Mouse (Mus musculus) T-helper 1 cell (primary cell): ENCODE measurements around the gene Zscan25.
"Not testable (repeated sequence)": the region's sequence is repeated elsewhere in the genome, so short reads cannot be mapped to it uniquely, and the experiment has no call there.

Experiments
- in situ Hi-C: fragments of 300-600 bp; cut with MboI, MseI; formaldehyde crosslinking; loops from one replicate; pipeline ENCODE4 v1.15.1; 2025; ENCODE audit warnings: high pct_unique_total_duplicates

The Zscan25 gene

DNA sequence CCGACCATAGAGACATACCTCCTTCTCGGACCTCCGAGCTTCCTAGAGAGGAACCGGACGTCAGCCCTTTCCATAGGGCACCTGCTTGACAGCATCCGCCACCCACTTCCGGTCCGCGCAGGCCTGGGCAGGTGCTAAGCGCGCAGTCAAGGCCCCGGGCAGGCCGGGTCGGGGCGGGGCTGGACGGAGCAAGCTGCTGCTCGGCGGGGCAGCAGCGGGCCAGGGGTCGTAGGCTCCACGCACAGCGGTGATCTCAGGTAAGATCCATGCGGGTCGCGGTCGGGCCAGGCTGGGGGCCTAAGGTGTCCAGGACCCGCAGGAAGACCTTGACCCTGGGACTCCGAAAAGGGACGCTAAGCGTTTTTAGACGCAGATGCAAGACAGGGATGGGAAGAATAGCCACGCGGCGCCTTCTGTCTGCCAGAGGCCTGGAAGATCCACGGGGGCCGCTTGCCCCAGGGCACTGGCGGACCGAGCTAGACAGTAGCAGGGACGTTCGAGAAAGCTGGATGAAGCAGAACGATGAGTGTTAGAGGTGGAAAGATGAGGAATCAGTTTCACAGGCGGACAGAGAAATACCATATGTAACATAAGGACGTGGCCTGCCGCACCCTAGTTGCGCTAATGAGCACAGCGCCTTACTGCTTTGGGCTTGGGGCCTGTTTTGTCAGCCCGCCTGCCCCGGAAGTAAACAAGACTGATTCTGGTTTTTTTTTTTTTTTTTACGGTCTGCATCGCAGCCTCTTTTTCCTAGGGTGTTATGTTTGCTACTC lies at the start of gene Zscan25:
TSS of gene Zscan25 (plus strand) at position 130 of the 773 bp plus-strand sequence.
- in situ Hi-C loops: no loop called here

GRCm38 (mm10) chr5:145230641-145231040 lies 49.7 kb upstream of the Zscan25 start:
- in situ Hi-C loops: no loop called here

DNA sequence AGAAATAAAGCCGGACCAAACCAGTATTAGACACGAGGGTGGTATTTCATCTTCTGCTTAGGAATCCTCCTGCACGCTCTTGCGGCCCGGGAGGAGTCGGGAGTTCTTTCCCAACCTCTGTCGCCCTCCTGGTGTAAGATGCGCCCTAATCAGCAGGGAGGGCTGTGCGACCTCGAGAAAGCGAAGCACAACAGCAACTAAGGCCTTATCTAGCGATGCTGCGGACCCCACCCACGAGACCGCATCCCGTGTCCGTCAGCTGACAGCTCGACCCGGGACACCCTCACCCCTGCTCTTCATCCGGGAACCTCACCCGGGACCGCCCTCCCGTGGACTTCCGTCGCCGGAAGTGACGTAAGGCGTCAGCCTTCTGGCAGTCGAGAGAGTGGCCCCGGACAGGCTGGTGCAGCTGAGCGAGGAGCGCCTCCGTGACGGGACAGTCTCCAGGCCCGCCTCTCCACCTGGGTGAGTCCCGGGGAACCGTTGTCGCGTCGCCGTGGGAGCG lies 48.9 kb upstream of the Zscan25 start, which contains the start of gene Zfp655:
TSS of gene Zfp655 (plus strand) at position 349 of the 505 bp plus-strand sequence.
- in situ Hi-C loops: no loop called here

GRCm38 (mm10) chr5:145231893-145232411 lies 48.3 kb upstream of the Zscan25 start:
- in situ Hi-C loops: no loop called here

DNA sequence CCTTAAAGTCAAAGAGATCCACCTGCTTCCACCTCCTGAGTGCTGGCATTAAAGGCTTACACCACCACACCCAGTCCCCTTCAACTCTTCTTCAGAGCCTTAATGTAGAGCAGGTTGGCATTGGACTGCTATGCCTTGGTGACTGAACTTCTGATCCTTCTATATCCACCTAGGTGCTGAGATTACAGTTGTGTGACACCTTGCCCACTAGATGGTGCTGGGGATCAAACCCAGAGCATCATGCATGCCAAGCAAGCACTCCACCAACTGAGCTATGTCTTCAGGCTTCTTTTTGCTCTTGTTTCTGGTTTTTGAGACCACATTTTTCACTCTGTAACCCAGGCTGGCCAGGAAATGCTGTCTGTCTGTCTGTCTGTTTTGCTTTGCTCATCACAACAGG lies 45.7 kb upstream of the Zscan25 start:
- in situ Hi-C loops: no loop called here

DNA sequence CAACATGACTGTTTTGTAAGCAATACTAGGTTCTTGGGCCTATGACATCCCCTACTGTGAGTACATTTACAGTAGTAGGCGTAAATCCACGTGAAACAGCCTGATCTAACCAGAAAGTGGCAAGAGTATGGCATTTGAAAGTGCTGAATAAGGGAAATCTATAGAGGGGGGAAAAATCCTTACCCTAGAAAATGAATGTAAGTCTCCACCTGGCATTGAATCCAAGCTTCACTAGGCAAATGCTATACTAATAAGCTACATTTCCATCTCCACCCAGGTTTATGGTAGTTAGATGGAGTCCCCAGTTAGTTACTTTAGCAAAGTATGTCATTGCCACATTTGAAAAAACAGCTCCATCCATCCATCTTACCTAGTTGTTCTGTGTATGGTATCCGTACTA lies 30.8 kb upstream of the Zscan25 start:
- in situ Hi-C loops: no loop called here

- in situ Hi-C loops: not testable (repeated sequence)
Measured at GRCm38 (mm10) chr5:145273568-145273967, 6.7 kb upstream of the Zscan25 start.

- in situ Hi-C loops: no loop called here
Measured at GRCm38 (mm10) chr5:145279948-145280347, 352 bp upstream of the Zscan25 start.

DNA sequence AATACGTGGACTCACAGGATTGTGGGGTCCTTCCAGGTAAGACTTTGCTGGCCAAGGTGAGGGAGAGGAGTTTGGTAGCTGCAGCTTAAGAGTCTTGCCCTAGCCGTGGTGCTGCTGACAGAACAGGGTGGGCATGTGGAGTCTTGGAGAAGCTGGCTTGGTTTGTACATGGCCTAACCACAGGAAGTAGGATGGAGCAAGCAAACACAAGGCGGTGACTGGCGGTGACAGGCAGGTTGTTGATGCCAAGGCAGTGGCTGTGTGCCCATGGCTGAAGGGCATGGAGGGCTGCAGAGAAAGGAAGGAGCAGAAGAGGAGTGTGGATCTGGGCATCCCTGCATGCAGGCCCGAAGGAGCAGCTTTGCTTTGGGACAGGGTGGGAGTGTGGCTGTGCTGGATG lies 8.1 kb downstream of the Zscan25 start:
- in situ Hi-C loops: no loop called here

DNA sequence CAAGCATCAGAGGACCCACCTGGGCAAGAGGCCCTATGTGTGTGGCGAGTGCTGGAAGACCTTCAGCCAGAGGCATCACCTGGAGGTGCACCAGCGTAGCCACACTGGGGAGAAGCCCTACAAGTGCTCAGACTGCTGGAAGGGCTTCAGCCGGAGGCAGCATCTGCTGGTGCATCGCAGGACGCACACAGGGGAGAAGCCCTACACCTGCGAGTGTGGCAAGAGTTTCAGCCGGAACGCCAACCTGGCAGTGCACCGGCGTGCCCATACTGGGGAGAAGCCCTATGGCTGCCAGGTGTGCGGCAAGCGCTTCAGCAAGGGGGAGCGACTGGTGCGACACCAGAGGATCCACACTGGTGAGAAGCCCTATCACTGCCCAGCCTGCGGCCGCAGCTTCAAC lies 10.4 kb downstream of the Zscan25 start:
- in situ Hi-C loops: no loop called here

GRCm38 (mm10) chr5:145292398-145292797 lies 12.1 kb downstream of the Zscan25 start:
- in situ Hi-C loops: no loop called here

DNA sequence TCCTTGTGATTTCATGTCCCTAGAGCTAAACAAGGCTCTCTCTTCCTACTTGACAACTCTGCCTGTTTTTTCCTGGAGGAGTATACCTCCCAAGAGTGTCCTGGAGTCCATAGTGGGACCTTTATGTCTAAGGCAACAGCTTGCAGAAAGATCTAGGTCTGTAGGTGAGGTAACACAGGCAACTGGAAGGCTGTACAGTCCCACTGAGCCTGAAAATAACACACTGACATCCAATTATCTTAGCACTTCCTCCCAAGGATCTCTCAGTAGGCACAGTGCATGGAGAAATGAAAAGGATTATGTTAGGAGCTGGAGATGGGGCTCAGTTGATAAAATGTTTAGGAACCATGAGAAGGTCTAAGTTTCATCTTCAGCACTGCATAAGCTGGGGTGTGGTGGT lies 20.2 kb downstream of the Zscan25 start:
- in situ Hi-C loops: no loop called here

DNA sequence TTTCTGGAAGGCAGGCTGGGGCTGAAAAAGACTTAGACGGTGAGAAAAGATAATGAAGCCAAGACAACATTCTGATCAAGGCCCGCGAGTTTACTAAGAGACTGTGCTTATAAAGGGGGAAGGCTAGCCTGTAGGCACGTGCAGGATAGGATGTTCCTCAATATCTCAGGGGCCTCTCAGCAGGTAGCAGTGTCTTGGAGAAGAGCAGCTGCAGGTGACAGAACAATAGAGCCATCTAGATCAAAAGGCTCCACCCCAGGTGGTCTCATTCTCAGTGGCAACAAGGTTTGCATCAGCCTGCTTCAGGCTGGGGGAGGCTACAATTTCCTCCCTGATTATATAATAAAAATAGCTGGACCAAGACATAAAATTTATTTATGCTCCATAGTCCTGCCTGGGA lies 21.5 kb downstream of the Zscan25 start:
- in situ Hi-C loops: not testable (repeated sequence)

GRCm38 (mm10) chr5:145302424-145302823 lies 22.1 kb downstream of the Zscan25 start:
- in situ Hi-C loops: no loop called here

- in situ Hi-C loops: not testable (repeated sequence)
Measured at GRCm38 (mm10) chr5:145306953-145307352, 26.7 kb downstream of the Zscan25 start.

GRCm38 (mm10) chr5:145307811-145308210 lies 27.5 kb downstream of the Zscan25 start:
- in situ Hi-C loops: not testable (repeated sequence)

- in situ Hi-C loops: no loop called here
Measured at GRCm38 (mm10) chr5:145313845-145314244, 33.5 kb downstream of the Zscan25 start.

DNA sequence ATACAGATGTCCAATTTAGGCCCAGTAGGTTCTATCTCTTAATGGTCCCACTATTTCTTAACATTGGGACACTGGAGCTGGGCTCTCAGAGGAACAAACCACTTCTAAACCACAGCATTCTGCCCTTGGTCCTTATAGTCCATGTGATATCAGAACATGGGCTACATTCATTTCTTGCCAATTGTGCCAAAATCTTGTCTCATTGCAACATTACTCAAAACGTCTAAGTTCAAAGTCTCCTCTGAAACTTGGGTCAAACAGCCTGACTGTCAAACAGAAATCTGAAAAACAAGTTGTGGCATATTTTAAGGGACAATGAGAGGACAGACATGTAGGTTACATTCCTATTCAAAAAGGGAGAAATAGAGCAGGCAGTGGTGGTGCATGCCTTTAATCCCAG lies 36.8 kb downstream of the Zscan25 start:
- in situ Hi-C loops: no loop called here

GRCm38 (mm10) chr5:145338756-145339155 lies 58.5 kb downstream of the Zscan25 start:
- in situ Hi-C loops: not testable (repeated sequence)
